Mouse (Mus musculus) hindlimb bud, embryonic 11.5 days (tissue): ENCODE data around the gene Rbms2.
"Not testable (repeated sequence)": the region's sequence is repeated elsewhere in the genome, so short reads cannot be mapped to it uniquely, and the experiment has no call there.

Experiments
- DNase-seq: peaks from one replicate; pipeline ENCODE4 v3.0.0-alpha.2; 2012; ENCODE audit warnings: low read depth, low spot score; ENCODE audit errors: extremely low spot score

The Rbms2 gene

GRCm38 (mm10) chr10:128092506-128093495 lies 87.3 kb downstream of the Rbms2 start:
- DNase-seq, result no peak

GRCm38 (mm10) chr10:128091564-128092505 lies 88.3 kb downstream of the Rbms2 start, which contains the start of gene Baz2a:
Gene Baz2a (plus strand): TSS chr10:128091577.
- no peak for DNase-seq

- DNase-seq, result peak; percentile 90
These were observed 89.2 kb downstream of the Rbms2 start for GRCm38 (mm10) chr10:128090651-128091563.

GRCm38 (mm10) chr10:128089842-128090241 lies 90.3 kb downstream of the Rbms2 start:
- no peak for DNase-seq

- no peak for DNase-seq
These were observed 91.9 kb downstream of the Rbms2 start for GRCm38 (mm10) chr10:128088181-128088580.

GRCm38 (mm10) chr10:128087216-128087615 lies 92.9 kb downstream of the Rbms2 start:
- not testable (repeated sequence) for DNase-seq

GRCm38 (mm10) chr10:128086391-128086790 lies 93.7 kb downstream of the Rbms2 start:
- no peak for DNase-seq

GRCm38 (mm10) chr10:128084160-128084559 lies 95.9 kb downstream of the Rbms2 start:
- DNase-seq, result no peak

- no peak for DNase-seq
These were observed 96.4 kb downstream of the Rbms2 start for GRCm38 (mm10) chr10:128083688-128084087.

GRCm38 (mm10) chr10:128082880-128083421 lies 97.1 kb downstream of the Rbms2 start, which contains the start of gene Atp5b:
Gene Atp5b (plus strand): TSS chr10:128083273.
- peak; percentile 100 for DNase-seq

- no peak for DNase-seq
These were observed 97.7 kb downstream of the Rbms2 start for GRCm38 (mm10) chr10:128082477-128082808.

GRCm38 (mm10) chr10:128081807-128082476 lies 98.2 kb downstream of the Rbms2 start:
- no peak for DNase-seq
